Mouse (Mus musculus) G1E (cell line): ENCODE results near the gene Inhba.

Source experiments
- CTCF ChIP-seq: IDR thresholded peaks from 2 replicates; pipeline ENCODE4 v1.5.1; 2012; ENCODE audit warnings: low read depth, low read length, inconsistent platforms, mixed read lengths
- POLR2AphosphoS5 ChIP-seq: IDR thresholded peaks from 2 replicates; pipeline ENCODE4 v1.6.1; 2012; ENCODE audit warnings: low read depth, low read length, inconsistent platforms; ENCODE audit not compliant: insufficient replicate concordance

- TF ChIP-seq CTCF (no peak), POLR2AphosphoS5 (no peak)
Measured at GRCm38 (mm10) chr13:16069079-16069478, 57.4 kb downstream of the Inhba start.
